Comparison of ENCODE assay signal across 8 mouse cellular contexts in the genomic region with DNA sequence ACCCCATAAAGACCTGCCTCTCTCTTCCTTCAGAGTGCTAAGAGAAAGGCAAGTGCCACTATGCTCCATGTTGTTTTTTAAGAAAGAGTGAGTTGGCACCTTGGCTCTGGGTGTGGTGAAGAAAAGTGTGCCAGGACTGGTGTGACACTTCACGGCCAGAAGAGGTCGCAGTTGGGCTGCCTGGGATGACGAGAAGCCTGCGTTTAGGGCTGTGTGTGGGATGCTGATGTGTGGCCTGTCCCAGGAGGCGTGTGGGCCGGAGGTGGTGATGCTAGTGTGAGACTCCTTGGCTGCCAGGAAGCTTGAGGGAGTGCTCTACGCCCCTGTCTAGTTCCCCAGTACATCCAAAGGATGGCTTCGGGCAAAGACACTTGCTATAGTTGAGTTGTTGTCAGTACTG. TPM values are rescaled to one million over a fixed set of nuclear protein-coding genes. Genes with fewer than 3 reads are reported as not detected.
DNase-seq lines count a peak whose midpoint lies in the region; TF ChIP-seq lines count a peak whose summit lies in the region.
"Had no signal": no experiment of that assay in that cellular context is flagged by ENCODE, and none has a peak within 500 bp of the region (broad histone marks: within the 10 kb centered on the region; RNA-seq: fewer than 3 reads in every experiment).

No protein-coding gene starts in this region.

- intact Hi-C loops in gastrocnemius, postnatal 36 days (cut with DNase I), result loop anchor here (2.0 to 10.0 kb wide), 4 partner anchors 152 to 1496 kb away; no protein-coding TSS in a partner anchor

- no peak for TF ChIP-seq EP300 in CH12.LX (IDR thresholded peaks at IDR 0.05; ENCODE audit: low read length)

- no peak overlapping the region for H3K9ac ChIP-seq in CH12.LX (ENCODE audit: insufficient read depth, low read depth)
- H3K9ac ChIP-seq: lung, embryonic 15.5 days had no signal

- peak; percentile 57 to 68 for TF ChIP-seq CTCF in CH12.LX (conservative IDR thresholded peaks at IDR 0.05 in 1 of 2, IDR thresholded peaks at IDR 0.05 in 1 of 2; ENCODE audit: low read depth in 2 of 2, low read length in 2 of 2)
- peak; percentile 91 for TF ChIP-seq CTCF in lung, adult 2 months (IDR thresholded peaks at IDR 0.05; ENCODE audit: insufficient read depth, low read length)

- TF ChIP-seq RAD21 in CH12.LX (IDR thresholded peaks at IDR 0.05; ENCODE audit: low read depth, low read length), result peak; percentile 64

- H3K4me3 ChIP-seq in CH12.LX (replicated peaks in 1 of 3; ENCODE audit: low read depth in 2 of 3, low read length in 2 of 3, poor library complexity in 1 of 3), result no peak overlapping the region
- H3K4me3 ChIP-seq in lung, adult 2 months (replicated peaks; ENCODE audit: extremely low read depth, low read depth, low read length), result no peak overlapping the region
- H3K4me3 ChIP-seq: lung, embryonic 15.5 days had no signal

- WGBS in lung, adult 2 months, result 25% methylated on average over 8 of the region's 8 CpGs

- H3K27me3 ChIP-seq in CH12.LX (replicated peaks), result no peaks in the 10 kb centered on the region
- H3K27me3 ChIP-seq: lung, embryonic 15.5 days had no signal

- H3K27ac ChIP-seq in CH12.LX (ENCODE audit: insufficient read depth, low read depth), result no peak overlapping the region
- H3K27ac ChIP-seq: lung, embryonic 15.5 days had no signal

- TF ChIP-seq POLR2A in CH12.LX (IDR thresholded peaks at IDR 0.05; ENCODE audit: low read depth, low read length), result no peak
- TF ChIP-seq POLR2A in lung, adult 2 months (IDR thresholded peaks at IDR 0.05; ENCODE audit: borderline replicate concordance, extremely low read depth, low read depth, low read length), result no peak

- H3K9me3 ChIP-seq in CH12.LX (replicated peaks; ENCODE audit: low read length), result no peaks in the 10 kb centered on the region
- H3K9me3 ChIP-seq: lung, embryonic 15.5 days had no signal

- H3K4me1 ChIP-seq in CH12.LX (ENCODE audit: control insufficient read depth in 1 of 2, insufficient read depth in 2 of 2), result peaks cover 0 to 9% of the 10 kb centered on the region in 2 experiments; a peak in 2 of 4 replicates
- no peaks in the 10 kb centered on the region for H3K4me1 ChIP-seq in lung, adult 2 months (ENCODE audit: control insufficient read depth, insufficient read depth, low read length)

- DNase-seq in CH12.LX (ENCODE audit: extremely low read depth) (peak; percentile 67), ZHBTc4 (ENCODE audit: low read depth, low spot score) (peak; percentile 73)
- peak; percentile 76 for DNase-seq in embryo, embryonic 11 days
- peak; percentile 31 to 49 for DNase-seq in gastrocnemius, postnatal 36 days
- DNase-seq in kidney, postnatal 4 days, result peak; percentile 68 to 76
- peak; percentile 47 for DNase-seq in lung, adult 2 months
- peak; percentile 74 for DNase-seq in retina, embryonic 14.5 days (ENCODE audit: low spot score)

- dilution Hi-C loops in CH12.LX (cut with MboI; ENCODE audit: extremely low pct_ligation_motif_present, extremely low pct_unique_long_range_greater_than_20kb, low sequenced_read_pairs), result no loop called here

- in situ Hi-C loops in CH12.LX (cut with MboI; ENCODE audit: low pct_ligation_motif_present, low pct_unique_long_range_greater_than_20kb, low sequenced_read_pairs), result loop anchor here (10.0 kb wide), 1 partner anchor 412 kb away; no protein-coding TSS in a partner anchor

- H3K79me2 ChIP-seq in CH12.LX (replicated peaks; ENCODE audit: control insufficient read depth, extremely low read depth, insufficient read depth, poor library complexity, severe bottlenecking), result no peaks in the 10 kb centered on the region

- no peak overlapping the region for H3K4me2 ChIP-seq in CH12.LX (ENCODE audit: insufficient read depth, low read depth, poor library complexity, severe bottlenecking)
- H3K4me2 ChIP-seq: lung, embryonic 15.5 days had no signal

- H3K36me3 ChIP-seq in CH12.LX (replicated peaks in 1 of 2; ENCODE audit: control insufficient read depth in 1 of 2, insufficient read depth in 1 of 2, low read length in 1 of 2), result peaks cover 5 to 79% of the 10 kb centered on the region in 2 experiments
- H3K36me3 ChIP-seq: lung, embryonic 15.5 days had no signal

TF ChIP-seq in CH12.LX, 34 proteins besides CTCF, POLR2A, EP300 and RAD21:
- no peak for TF ChIP-seq E2F4 (IDR thresholded peaks at IDR 0.05; ENCODE audit: insufficient replicate concordance, low read depth, low read length)
- TF ChIP-seq ZNF384 (IDR thresholded peaks at IDR 0.05; ENCODE audit: low read depth, low read length), result no peak
- no peak for TF ChIP-seq TBP (conservative IDR thresholded peaks at IDR 0.05; ENCODE audit: low read depth, low read length)
- no peak for TF ChIP-seq UBTF (IDR thresholded peaks at IDR 0.05; ENCODE audit: low read depth, low read length)
- peak; percentile 60 for TF ChIP-seq SMC3 (IDR thresholded peaks at IDR 0.05; ENCODE audit: low read depth, low read length)
- TF ChIP-seq USF2 (conservative IDR thresholded peaks at IDR 0.05; ENCODE audit: low read depth, low read length), result no peak
- no peak for TF ChIP-seq MYC (IDR thresholded peaks at IDR 0.05; ENCODE audit: low read depth, low read length)

RNA-seq across cellular contexts. Expression of a gene that starts 9.0 kb away (rescaled TPM):
- total RNA-seq in CH12.LX (2012; rRNA removed) (73.5 and 76.9 TPM in 2 replicates), CH12.LX (2014; rRNA removed) (83.0 and 88.0 TPM in 2 replicates)
- 85.5 and 93.5 TPM in 2 replicates for polyA plus RNA-seq in CH12.LX (2012; ENCODE audit: insufficient read length, low read depth)
- total RNA-seq in gastrocnemius, postnatal 36 days (2021), result 10 to 100 TPM; 23.8 to 26.2 TPM
- polyA plus RNA-seq in lung, adult 2 months (2012; rRNA removed), result 119 and 127 TPM in 2 replicates

RNA-seq across cellular contexts. Expression of a gene that starts 9.5 kb away (rescaled TPM):
- 8.7 and 12.4 TPM in 2 replicates for total RNA-seq in CH12.LX (2012; rRNA removed)
- 8.3 and 11.0 TPM in 2 replicates for total RNA-seq in CH12.LX (2014; rRNA removed)
- 10.8 and 17.8 TPM in 2 replicates for polyA plus RNA-seq in CH12.LX (2012; ENCODE audit: insufficient read length, low read depth)
- total RNA-seq in gastrocnemius, postnatal 36 days (2021), result 1 to 10 TPM; 4.6 to 5.1 TPM
- 15.7 and 18.3 TPM in 2 replicates for polyA plus RNA-seq in lung, adult 2 months (2012; rRNA removed)
